Mouse (Mus musculus) cortical plate, adult 2 months (tissue): ENCODE data around the gene Epb41.

Experiments
- CTCF ChIP-seq: fragments of 200-500 bp; IDR thresholded peaks from 2 replicates; pipeline ENCODE4 v1.5.1; 2011; ENCODE audit warnings: mild to moderate bottlenecking, control low read depth, low read length; ENCODE audit not compliant: insufficient read depth; ENCODE audit errors: extremely low read depth
- POLR2A ChIP-seq: fragments of 200-500 bp; IDR thresholded peaks from 2 replicates; pipeline ENCODE4 v1.6.1; 2011; ENCODE audit warnings: mild to moderate bottlenecking, low read length, control low read depth; ENCODE audit not compliant: insufficient read depth; ENCODE audit errors: extremely low read depth

DNA sequence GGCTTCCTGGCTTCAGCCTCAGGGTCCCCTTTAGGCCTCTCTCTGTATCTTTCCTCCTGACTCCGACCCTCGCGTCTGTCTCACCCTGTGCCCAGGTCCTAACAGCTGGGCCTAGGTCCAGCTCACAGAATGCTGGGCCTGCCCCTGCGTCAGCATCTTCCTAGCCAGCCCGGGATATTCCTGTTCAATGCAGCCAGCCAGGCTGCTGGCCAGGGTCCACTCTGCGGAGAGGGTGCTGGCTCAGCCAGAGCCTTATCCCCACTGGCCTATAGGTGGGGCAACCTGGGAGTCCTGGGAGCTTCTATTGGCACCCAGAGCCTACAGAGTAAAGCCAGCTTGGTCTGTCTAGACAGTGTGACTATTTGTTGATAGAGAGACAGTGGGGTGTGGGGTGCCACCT is 2.2 kb downstream of the Epb41 start:
- TF ChIP-seq POLR2A, result no peak
- no peak for TF ChIP-seq CTCF
